Mouse (Mus musculus) heart, embryonic 14.5 days (tissue): ENCODE measurements around the gene Cep135. TPM values are rescaled to one million over a fixed set of nuclear protein-coding genes. Genes with fewer than 3 reads are reported as not detected.

ENCODE experiments used
- ATAC-seq: fragments of 200-750 bp; cut with Nextera tagmentation; 2 replicates; pipeline ENCODE4 v1.8.0; 2017; ENCODE audit warnings: low read depth, moderate TSS enrichment; ENCODE audit not compliant: insufficient number of reproducible peaks, insufficient read depth, low FRiP score
- H3K27ac ChIP-seq, 2 experiments: fragments of 200-500 bp in 1 of 2; fragments of 300-500 bp in 1 of 2; sonication (generic) in 1 of 2; replicated peaks in 1 of 2; 2 replicates each; pipeline ENCODE4 v1.5.1; 2012 to 2014; ENCODE audit warnings: low read depth in 2 of 2, low read length in 2 of 2, control low read depth in 1 of 2, mild to moderate bottlenecking in 1 of 2, mixed read lengths in 1 of 2; ENCODE audit not compliant: control insufficient read depth in 1 of 2, insufficient read depth in 1 of 2
- H3K27me3 ChIP-seq: fragments of 300-500 bp; sonication (generic); 2 replicates; pipeline ENCODE4 v1.6.1; 2014; ENCODE audit warnings: mild to moderate bottlenecking, low read length, control low read depth; ENCODE audit not compliant: control insufficient read depth, insufficient read depth
- H3K36me3 ChIP-seq: fragments of 300-500 bp; sonication (generic); 2 replicates; pipeline ENCODE4 v1.6.1; 2014; ENCODE audit warnings: mild to moderate bottlenecking, control low read depth, low read length, mixed read lengths; ENCODE audit not compliant: control insufficient read depth, insufficient read depth
- H3K4me1 ChIP-seq, 2 experiments: fragments of 200-500 bp in 1 of 2; fragments of 300-500 bp in 1 of 2; sonication (generic) in 1 of 2; 2 replicates each; pipeline ENCODE4 v1.6.1; 2012 to 2014; ENCODE audit warnings: low read length in 2 of 2, control low read depth in 1 of 2, mixed read lengths in 1 of 2; ENCODE audit not compliant: control insufficient read depth in 2 of 2, insufficient read depth in 2 of 2
- H3K4me2 ChIP-seq: fragments of 300-500 bp; sonication (generic); 2 replicates; pipeline ENCODE4 v1.6.1; 2014; ENCODE audit warnings: mild to moderate bottlenecking, low read length
- H3K4me3 ChIP-seq, 2 experiments: fragments of 200-500 bp in 1 of 2; fragments of 300-500 bp in 1 of 2; sonication (generic) in 1 of 2; 2 replicates each; pipeline ENCODE4 v1.5.1; 2012 to 2014; ENCODE audit warnings: low read length in 2 of 2, mild to moderate bottlenecking in 2 of 2, control low read depth in 1 of 2, low read depth in 1 of 2, moderate library complexity in 1 of 2; ENCODE audit not compliant: control insufficient read depth in 1 of 2, insufficient read depth in 1 of 2
- H3K9ac ChIP-seq: fragments of 300-500 bp; sonication (generic); 2 replicates; pipeline ENCODE4 v1.6.1; 2014; ENCODE audit warnings: mild to moderate bottlenecking, low read length
- H3K9me3 ChIP-seq: fragments of 300-500 bp; sonication (generic); 2 replicates; pipeline ENCODE4 v1.6.1; 2016; ENCODE audit warnings: low read length, control low read depth; ENCODE audit not compliant: control insufficient read depth
- WGBS: fragments of 180-500 bp; shearing (Covaris S2); extraction: QIAGEN DNeasy Blood & Tissue Kit; methylation state at CpG from one replicate; pipeline ENCODE4 v1.1.7; 2014; 5-methylcytosine and 5-hydroxymethylcytosine counted together
- polyA plus RNA-seq: library from polyadenylated mRNA; unstranded; fragments of >200 nt; fragmentation: Nextera tagmentation; extraction: Ambion mirVana; gene quantifications from 2 replicates; pipeline ENCODE4 v1.2.1, GENCODE M21; 2014

The Cep135 gene
- polyA plus RNA-seq, 1 experiment from 2014 or later: 5.3 TPM

GRCm38 (mm10) chr5:76645091-76645868 lies 56.8 kb downstream of the Cep135 start:
- no peak for ATAC-seq
- peaks cover 41% of the 10 kb centered on the region for H3K36me3 ChIP-seq
- no peak overlapping the region for H3K4me2 ChIP-seq
- no peak overlapping the region for H3K27ac ChIP-seq
- no peaks in the 10 kb centered on the region for H3K9me3 ChIP-seq
- no peaks in the 10 kb centered on the region for H3K4me1 ChIP-seq
- 90% methylated on average over 10 of the region's 10 CpGs for WGBS
- no peak overlapping the region for H3K4me3 ChIP-seq
- H3K27me3 ChIP-seq: no peaks in the 10 kb centered on the region
- no peak overlapping the region for H3K9ac ChIP-seq

DNA sequence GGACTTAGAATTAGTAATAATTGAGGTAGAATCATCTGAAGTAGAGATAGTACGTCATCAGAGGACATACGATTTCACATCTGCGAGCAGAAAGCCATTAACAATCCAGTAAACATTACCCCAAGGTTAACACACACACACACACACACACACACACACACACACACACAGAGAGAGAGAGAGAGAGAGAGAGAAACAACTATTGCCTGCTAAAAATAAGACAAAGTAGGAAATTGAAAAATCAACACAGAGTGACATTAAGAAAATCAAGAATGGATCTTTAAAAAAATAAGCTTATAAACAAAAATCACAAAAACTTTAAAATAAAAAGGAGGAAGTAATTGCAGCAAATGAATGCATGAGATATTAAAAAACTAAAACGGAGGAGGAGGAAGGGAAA lies 61.4 kb downstream of the Cep135 start:
- 73% methylated on average over 4 of the region's 4 CpGs for WGBS
- H3K4me1 ChIP-seq: no peaks in the 10 kb centered on the region

GRCm38 (mm10) chr5:76651151-76651725 lies 62.7 kb downstream of the Cep135 start:
- ATAC-seq: no peak
- Histone ChIP-seq H3K27me3 (no peaks in the 10 kb centered on the region), H3K9ac (no peak overlapping the region), H3K36me3 (no peaks in the 10 kb centered on the region), H3K9me3 (no peaks in the 10 kb centered on the region), H3K4me2 (no peak overlapping the region), H3K4me1 (no peaks in the 10 kb centered on the region), H3K4me3 (no peak overlapping the region), H3K27ac (no peak overlapping the region)
- 65% methylated on average over 5 of the region's 5 CpGs for WGBS

More for the DNA sequence above, 61.4 kb downstream of the Cep135 start:
- Histone ChIP-seq H3K27ac (no peak overlapping the region), H3K36me3 (peaks cover 4% of the 10 kb centered on the region), H3K9me3 (no peaks in the 10 kb centered on the region), H3K4me3 (no peak overlapping the region), H3K4me2 (no peak overlapping the region), H3K9ac (no peak overlapping the region), H3K27me3 (no peaks in the 10 kb centered on the region)
- ATAC-seq: no peak

DNA sequence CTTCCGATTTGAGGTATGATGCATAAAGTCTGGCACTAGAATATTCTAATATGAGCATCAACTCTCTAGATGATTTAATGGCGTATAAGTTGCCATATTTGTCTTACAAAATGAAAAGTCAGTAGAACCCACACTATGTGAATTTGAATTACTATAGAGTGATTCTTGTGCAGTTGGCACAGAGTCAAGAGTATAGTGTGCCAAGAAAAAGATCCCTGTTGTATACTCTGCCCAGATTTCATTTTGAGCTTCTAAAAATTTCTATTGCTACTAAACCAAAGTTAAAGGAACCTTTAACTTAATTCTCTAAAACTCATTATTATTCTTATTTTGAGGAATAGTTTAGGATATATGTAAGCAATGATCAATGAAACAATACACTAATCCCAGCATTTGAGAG lies 67.7 kb downstream of the Cep135 start, which contains the start of gene C530008M17Rik:
TSS of gene C530008M17Rik (plus strand) at position 301 of the 400 bp plus-strand sequence.
- H3K27me3 ChIP-seq: no peaks in the 10 kb centered on the region; the same call in 1 of the 2 replicates
- H3K27ac ChIP-seq: no peak within 1 kb of the TSS
- ATAC-seq: no peak
- peak within 1 kb of the TSS; percentile 65 to 75 for H3K4me3 ChIP-seq
- H3K9me3 ChIP-seq: no peaks in the 10 kb centered on the region
- H3K36me3 ChIP-seq: no peaks in the 10 kb centered on the region
- peak within 1 kb of the TSS; percentile 83 for H3K9ac ChIP-seq
- peak within 1 kb of the TSS; percentile 99 for H3K4me2 ChIP-seq
- 85% methylated on average over 2 of the region's 2 CpGs for WGBS
- peaks cover 2% of the 10 kb centered on the region in 2 experiments; a peak in 1 of 4 replicates for H3K4me1 ChIP-seq

DNA sequence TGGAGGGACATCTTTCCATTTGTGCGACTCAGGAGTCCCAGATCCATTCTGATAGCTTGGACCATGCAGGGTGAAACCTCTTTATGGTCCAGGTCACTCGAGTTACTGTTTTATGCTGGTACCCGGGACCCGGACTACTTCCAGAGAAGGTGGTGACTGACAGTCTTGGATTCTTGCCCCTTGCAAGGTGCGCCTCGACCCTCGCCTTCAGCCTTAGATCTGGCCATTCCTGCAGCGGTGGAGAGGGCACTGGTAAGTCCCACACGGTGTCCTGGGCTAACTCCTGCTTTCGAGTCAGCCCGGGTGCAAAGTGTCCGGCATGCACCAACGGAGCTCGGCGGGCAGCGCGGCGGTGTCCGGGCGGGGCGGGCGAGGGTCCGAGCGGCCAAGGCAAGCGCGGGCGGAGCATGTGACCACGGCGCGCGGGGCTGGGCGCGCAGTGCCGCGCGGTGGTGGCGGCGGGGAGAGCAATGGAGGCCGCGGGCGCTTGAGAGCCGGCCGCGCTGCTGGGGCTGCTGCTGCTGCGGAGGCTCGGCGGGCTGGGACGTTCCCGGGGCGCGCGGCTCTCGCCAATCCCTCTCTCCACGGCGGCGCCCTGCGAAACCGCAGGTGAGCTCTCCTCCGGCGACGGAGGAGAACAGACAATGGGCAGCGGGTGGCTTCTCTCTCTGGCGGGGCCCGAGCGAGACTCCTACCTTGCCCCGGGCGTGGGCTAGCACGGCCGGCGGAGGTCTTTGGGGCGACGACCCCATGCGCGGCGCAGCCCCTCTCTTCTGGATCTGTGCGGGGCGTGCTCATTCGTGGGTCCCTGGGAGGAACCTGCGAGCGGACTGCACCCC lies 69.0 kb downstream of the Cep135 start:
- WGBS: under 1% methylated on average over 75 of the region's 80 CpGs

GRCm38 (mm10) chr5:76658084-76658934 lies 69.8 kb downstream of the Cep135 start:
- H3K36me3 ChIP-seq: no peaks in the 10 kb centered on the region
- H3K4me1 ChIP-seq: peaks cover 2% of the 10 kb centered on the region in 2 experiments; a peak in 1 of 4 replicates
- peak overlapping the region; percentile 83 for H3K9ac ChIP-seq
- H3K9me3 ChIP-seq: no peaks in the 10 kb centered on the region
- peak; percentile 69 for ATAC-seq
- 9% methylated on average over 38 of the region's 38 CpGs for WGBS
- no peaks in the 10 kb centered on the region; the same call in 1 of the 2 replicates for H3K27me3 ChIP-seq
- no peak overlapping the region for H3K27ac ChIP-seq
- peak overlapping the region; percentile 65 to 75 for H3K4me3 ChIP-seq
- peak overlapping the region; percentile 99 for H3K4me2 ChIP-seq

More for the DNA sequence above, 69.0 kb downstream of the Cep135 start:
- H3K9ac ChIP-seq: peak overlapping the region; percentile 83
- no peaks in the 10 kb centered on the region; the same call in 1 of the 2 replicates for H3K27me3 ChIP-seq
- no peak overlapping the region for H3K27ac ChIP-seq
- H3K4me1 ChIP-seq: peaks cover 2% of the 10 kb centered on the region in 2 experiments; a peak in 1 of 4 replicates
- ATAC-seq: peak; percentile 81
- no peaks in the 10 kb centered on the region for H3K9me3 ChIP-seq
- no peaks in the 10 kb centered on the region for H3K36me3 ChIP-seq
- peak overlapping the region; percentile 65 to 75 for H3K4me3 ChIP-seq
- peak overlapping the region; percentile 99 for H3K4me2 ChIP-seq
